Mouse (Mus musculus): ENCODE measurements around the gene Pfdn2. TPM values are rescaled to one million over a fixed set of nuclear protein-coding genes. Genes with fewer than 3 reads are reported as not detected.

The Pfdn2 gene
- total RNA-seq, 1 experiment from 2014 or later, result 37.2 TPM

- peak; percentile 82 for ATAC-seq (replicated peaks; ENCODE audit: low read depth, poor library complexity, severe bottlenecking)
Measured at GRCm38 (mm10) chr1:171390101-171390500, 44.6 kb downstream of the Pfdn2 start.

GRCm38 (mm10) chr1:171401821-171402220 lies 56.4 kb downstream of the Pfdn2 start:
- no peak for ATAC-seq (replicated peaks; ENCODE audit: low read depth, poor library complexity, severe bottlenecking)

DNA sequence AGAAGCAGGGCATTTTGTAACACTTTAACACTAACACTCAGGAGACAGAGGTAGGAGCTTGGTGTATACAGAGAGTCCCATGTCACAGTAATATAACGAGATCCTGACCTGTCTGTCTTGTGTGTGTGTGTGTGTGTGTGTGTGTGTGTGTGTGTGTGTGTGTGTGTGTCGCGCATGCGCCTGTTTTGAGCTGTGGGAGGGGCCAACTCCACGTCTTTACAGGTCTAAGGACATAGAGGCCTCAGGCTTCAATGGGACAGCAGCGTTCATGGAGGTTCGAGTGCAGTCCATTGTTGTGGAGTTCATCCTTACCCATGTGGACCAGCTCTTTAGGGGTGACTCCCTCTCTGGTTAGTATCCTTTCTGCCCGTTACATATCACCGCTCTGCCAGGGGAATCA lies 57.5 kb downstream of the Pfdn2 start:
- no peak for ATAC-seq (replicated peaks; ENCODE audit: low read depth, poor library complexity, severe bottlenecking)

GRCm38 (mm10) chr1:171407263-171407662 lies 61.8 kb downstream of the Pfdn2 start:
- no peak for ATAC-seq (replicated peaks; ENCODE audit: low read depth, poor library complexity, severe bottlenecking)

Other genes with a start within 250 kb of the Pfdn2 start
- gene Cfap126, start 231.8 kb upstream of the Pfdn2 start, total RNA-seq (2017), result 2.1 and 5.3 TPM in 2 replicates
- 56.9 and 71.9 TPM in 2 replicates for gene Sdhc, start 195.1 kb upstream of the Pfdn2 start, total RNA-seq (2017)
- not detected in 2 replicates for gene Mpz, start 195.0 kb upstream of the Pfdn2 start, total RNA-seq (2017)
- 11.2 and 11.8 TPM in 2 replicates for gene Pcp4l1, start 149.4 kb upstream of the Pfdn2 start, total RNA-seq (2017)
- gene Nr1i3, start 131.7 kb upstream of the Pfdn2 start, total RNA-seq (2017), result 0.32 TPM in 1 of 2 replicates, not detected in the other
- gene Tomm40l, start 123.2 kb upstream of the Pfdn2 start, total RNA-seq (2017), result 19.0 and 21.5 TPM in 2 replicates
- gene Apoa2, start 120.6 kb upstream of the Pfdn2 start, total RNA-seq (2017), result 3.7 TPM in 1 of 2 replicates, not detected in the other
- 58.4 and 94.7 TPM in 2 replicates for gene Fcer1g, start 111.3 kb upstream of the Pfdn2 start, total RNA-seq (2017)
- gene Adamts4, start 95.2 kb upstream of the Pfdn2 start, total RNA-seq (2017), result not detected in 2 replicates
- gene Ndufs2, start 94.3 kb upstream of the Pfdn2 start, total RNA-seq (2017), result 198 and 334 TPM in 2 replicates
- 11.0 and 32.0 TPM in 2 replicates for gene B4galt3, start 75.3 kb upstream of the Pfdn2 start, total RNA-seq (2017)
- 17.7 and 18.0 TPM in 2 replicates for gene Ppox, start 64.5 kb upstream of the Pfdn2 start, total RNA-seq (2017)
- gene Usp21, start 57.7 kb upstream of the Pfdn2 start, total RNA-seq (2017), result 9.9 and 15.7 TPM in 2 replicates
- 45.7 and 81.9 TPM in 2 replicates for gene Ufc1, start 50.6 kb upstream of the Pfdn2 start, total RNA-seq (2017)
- 16.4 and 25.8 TPM in 2 replicates for gene Dedd, start 16.5 kb upstream of the Pfdn2 start, total RNA-seq (2017)
- 43.4 and 49.3 TPM in 2 replicates for gene Nit1, start within 50 bp of the Pfdn2 start, total RNA-seq (2017)
- 1.1 and 3.9 TPM in 2 replicates for gene Klhdc9, start 15.1 kb downstream of the Pfdn2 start, total RNA-seq (2017)
- 2.3 and 2.4 TPM in 2 replicates for gene Nectin4, start 24.4 kb downstream of the Pfdn2 start, total RNA-seq (2017)
- 63.0 and 77.8 TPM in 2 replicates for gene Arhgap30, start 43.3 kb downstream of the Pfdn2 start, total RNA-seq (2017)
- gene Usf1, start 65.6 kb downstream of the Pfdn2 start, total RNA-seq (2017), result 47.1 and 48.6 TPM in 2 replicates
- 0.18 and 1.2 TPM in 2 replicates for gene Tstd1, start 73.2 kb downstream of the Pfdn2 start, total RNA-seq (2017)
- gene F11r, start 91.9 kb downstream of the Pfdn2 start, total RNA-seq (2017), result 1.1 and 5.4 TPM in 2 replicates
- 4.8 and 13.0 TPM in 2 replicates for gene Alyref2, start 157.8 kb downstream of the Pfdn2 start, total RNA-seq (2017)
- gene Itln1, start 189.6 kb downstream of the Pfdn2 start, total RNA-seq (2017), result not detected in 2 replicates
- 15.5 and 18.8 TPM in 2 replicates for gene Cd244a, start 213.5 kb downstream of the Pfdn2 start, total RNA-seq (2017)

All from common myeloid progenitor, adult 5-6 weeks (primary cell).